In genomic region chr15:51730805-51731412, GRCm38 (mm10) we compare ENCODE assay signal across 8 mouse cellular contexts.
DNase-seq lines count a peak whose midpoint lies in the region; ATAC-seq and TF ChIP-seq lines count a peak whose summit lies in the region.

No protein-coding gene starts in this region.

- H3K9ac ChIP-seq in stomach, embryonic 16.5 days (ENCODE audit: low read length) = no peak overlapping the region
- no peak overlapping the region for H3K9ac ChIP-seq in stomach, postnatal 0 days (ENCODE audit: low read length)
- no peak overlapping the region for H3K9ac ChIP-seq in forebrain, embryonic 13.5 days
- no peak overlapping the region for H3K9ac ChIP-seq in midbrain, embryonic 11.5 days (ENCODE audit: low read length)

- DNase-seq in stomach, postnatal 0 days (ENCODE audit: low spot score) = no peak
- peak; percentile 91 for DNase-seq in fibroblast of lung, adult 2 months (ENCODE audit: low read depth)
- DNase-seq in layer of hippocampus, adult 8-10 months (ENCODE audit: low spot score in 2 of 2) = peak; percentile 33 to 34
- no peak for DNase-seq in cerebellum, postnatal 36 days
- no peak for DNase-seq in midbrain, embryonic 11.5 days (ENCODE audit: low spot score, missing footprints)

- H3K9me3 ChIP-seq in stomach, embryonic 16.5 days (replicated peaks; ENCODE audit: control insufficient read depth, low read length) = no peaks in the 10 kb centered on the region
- H3K9me3 ChIP-seq in stomach, postnatal 0 days (ENCODE audit: control insufficient read depth, low read length) = no peaks in the 10 kb centered on the region
- no peaks in the 10 kb centered on the region for H3K9me3 ChIP-seq in forebrain, embryonic 13.5 days (replicated peaks)
- no peaks in the 10 kb centered on the region for H3K9me3 ChIP-seq in midbrain, embryonic 11.5 days (ENCODE audit: control insufficient read depth, low read length)

- 0 out of 2 replicates have a peak, but pooled peaks cover 4% of the 10 kb centered on the region for H3K4me1 ChIP-seq in stomach, embryonic 16.5 days (ENCODE audit: control insufficient read depth, insufficient read depth, low read length)
- no peaks in the 10 kb centered on the region for H3K4me1 ChIP-seq in stomach, postnatal 0 days (replicated peaks; ENCODE audit: control insufficient read depth, insufficient read depth)
- no peaks in the 10 kb centered on the region for H3K4me1 ChIP-seq in forebrain, embryonic 13.5 days
- no peaks in the 10 kb centered on the region for H3K4me1 ChIP-seq in midbrain, embryonic 11.5 days (ENCODE audit: control insufficient read depth, insufficient read depth, low read length)

- no peak overlapping the region for H3K4me3 ChIP-seq in stomach, embryonic 16.5 days (replicated peaks; ENCODE audit: low read length)
- H3K4me3 ChIP-seq in stomach, postnatal 0 days (ENCODE audit: low read depth, low read length) = no peak overlapping the region
- no peak overlapping the region for H3K4me3 ChIP-seq in forebrain, embryonic 13.5 days
- no peak overlapping the region for H3K4me3 ChIP-seq in midbrain, embryonic 11.5 days (ENCODE audit: low read depth, low read length)

- no peaks in the 10 kb centered on the region for H3K36me3 ChIP-seq in stomach, embryonic 16.5 days (ENCODE audit: control insufficient read depth, insufficient read depth, low read length)
- H3K36me3 ChIP-seq in stomach, postnatal 0 days (ENCODE audit: control insufficient read depth, insufficient read depth, low read length) = no peaks in the 10 kb centered on the region
- no peaks in the 10 kb centered on the region for H3K36me3 ChIP-seq in forebrain, embryonic 13.5 days (ENCODE audit: poor library complexity, severe bottlenecking)
- no peaks in the 10 kb centered on the region for H3K36me3 ChIP-seq in midbrain, embryonic 11.5 days (ENCODE audit: control insufficient read depth, insufficient read depth, low read length)

- no peak overlapping the region for H3K27ac ChIP-seq in stomach, embryonic 16.5 days (ENCODE audit: low read length)
- H3K27ac ChIP-seq in stomach, postnatal 0 days (replicated peaks) = no peak overlapping the region
- H3K27ac ChIP-seq in forebrain, embryonic 13.5 days = no peak overlapping the region
- H3K27ac ChIP-seq in midbrain, embryonic 11.5 days (ENCODE audit: low read depth, low read length) = no peak overlapping the region

- no peaks in the 10 kb centered on the region for H3K27me3 ChIP-seq in stomach, embryonic 16.5 days (ENCODE audit: control insufficient read depth, insufficient read depth, low read length)
- H3K27me3 ChIP-seq in stomach, postnatal 0 days (ENCODE audit: control insufficient read depth, insufficient read depth, low read length) = no peaks in the 10 kb centered on the region
- H3K27me3 ChIP-seq in forebrain, embryonic 13.5 days = no peaks in the 10 kb centered on the region
- H3K27me3 ChIP-seq in midbrain, embryonic 11.5 days (ENCODE audit: control insufficient read depth, insufficient read depth, low read length) = no peaks in the 10 kb centered on the region

- TF ChIP-seq EP300 in stomach, postnatal 0 days (optimal IDR thresholded peaks at IDR 0.05) = no peak

- ATAC-seq in stomach, embryonic 16.5 days (ENCODE audit: insufficient read depth, low FRiP score) = peak; percentile 25; the same call in 1 of the 2 replicates
- no peak for ATAC-seq in stomach, postnatal 0 days (ENCODE audit: low FRiP score, low TSS enrichment)
- peak; percentile 66 for ATAC-seq in megakaryocyte, adult 5-6 weeks (ENCODE audit: poor library complexity, severe bottlenecking)
- ATAC-seq in forebrain, embryonic 13.5 days = no peak
- no peak for ATAC-seq in midbrain, embryonic 11.5 days (ENCODE audit: low FRiP score)

- no peak for TF ChIP-seq CTCF in stomach, postnatal 0 days (IDR thresholded peaks at IDR 0.05; ENCODE audit: low read depth)

- H3K4me2 ChIP-seq in stomach, embryonic 16.5 days (ENCODE audit: low read depth, low read length) = no peak overlapping the region
- H3K4me2 ChIP-seq in stomach, postnatal 0 days (replicated peaks; ENCODE audit: low read depth) = no peak overlapping the region
- H3K4me2 ChIP-seq in forebrain, embryonic 13.5 days = no peak overlapping the region
- no peak overlapping the region for H3K4me2 ChIP-seq in midbrain, embryonic 11.5 days

- WGBS in stomach, embryonic 16.5 days = 45% methylated on average over 12 of the region's 12 CpGs
- 41% methylated on average over 12 of the region's 12 CpGs for WGBS in stomach, postnatal 0 days
- WGBS in forebrain, embryonic 13.5 days = 83% methylated on average over 12 of the region's 12 CpGs
- 80% methylated on average over 12 of the region's 12 CpGs for WGBS in midbrain, embryonic 11.5 days

Comparison
In these comparisons a context has a peak if more than half of its experiments do, and no peak if none do; other contexts are left out.
1. ATAC-seq: peak in stomach, embryonic 16.5 days (single experiment) and megakaryocyte, adult 5-6 weeks (single experiment); none in stomach, postnatal 0 days (single experiment), forebrain, embryonic 13.5 days (single experiment) and midbrain, embryonic 11.5 days (single experiment).
2. DNase-seq: peak in fibroblast of lung, adult 2 months (single experiment) and layer of hippocampus, adult 8-10 months (2 of 2); none in stomach, postnatal 0 days (single experiment), cerebellum, postnatal 36 days (0 of 2) and midbrain, embryonic 11.5 days (single experiment).